Mouse (Mus musculus): Measurements from ENCODE around the gene Ly6g6d. TPM values are rescaled to one million over a fixed set of nuclear protein-coding genes. Genes with fewer than 3 reads are reported as not detected.
"Not testable (repeated sequence)": the region's sequence is repeated elsewhere in the genome, so short reads cannot be mapped to it uniquely, and the experiment has no call there.

The Ly6g6d gene
- total and polyA plus RNA-seq, 2 experiments: 0.67 TPM; not detected in 1

GRCm38 (mm10) chr17:35034896-35035295 is 43.0 kb downstream of the Ly6g6d start:
- WGBS: 49% methylated on average over 6 of the region's 6 CpGs
- Histone ChIP-seq H3K27me3 (ENCODE audit: control insufficient read depth, insufficient read depth, low read length) (no peaks in the 10 kb centered on the region), H3K36me3 (ENCODE audit: control insufficient read depth, insufficient read depth, low read length) (no peaks in the 10 kb centered on the region), H3K4me1 (ENCODE audit: control insufficient read depth, insufficient read depth, low read length) (no peaks in the 10 kb centered on the region), H3K4me3 (ENCODE audit: insufficient read depth, low read depth, low read length) (no peak overlapping the region), H3K27ac (replicated peaks; ENCODE audit: insufficient read depth, low read depth, low read length) (no peak overlapping the region), H3K79me2 (ENCODE audit: control insufficient read depth, insufficient read depth, low read length) (no peaks in the 10 kb centered on the region), H3K9ac (ENCODE audit: low read depth, low read length) (no peak overlapping the region)
- no peak for DNase-seq (ENCODE audit: extremely low read depth, low read depth, low spot score)
- TF ChIP-seq CTCF (IDR thresholded peaks at IDR 0.05; ENCODE audit: low read depth, low read length) (no peak), POLR2A (IDR thresholded peaks at IDR 0.05; ENCODE audit: extremely low read depth, insufficient read depth, low read length) (no peak)

- H3K4me3 ChIP-seq (ENCODE audit: insufficient read depth, low read depth, low read length); H3K36me3 ChIP-seq (ENCODE audit: control insufficient read depth, insufficient read depth, low read length); H3K9ac ChIP-seq (ENCODE audit: low read depth, low read length): not testable (repeated sequence)
Observed at GRCm38 (mm10) chr17:35033703-35034102, 44.2 kb downstream of the Ly6g6d start.

GRCm38 (mm10) chr17:35032323-35032870 is 45.5 kb downstream of the Ly6g6d start:
- Histone ChIP-seq H3K9ac (ENCODE audit: low read depth, low read length) (no peak overlapping the region), H3K79me2 (ENCODE audit: control insufficient read depth, insufficient read depth, low read length) (no peaks in the 10 kb centered on the region), H3K36me3 (ENCODE audit: control insufficient read depth, insufficient read depth, low read length) (no peaks in the 10 kb centered on the region), H3K4me1 (ENCODE audit: control insufficient read depth, insufficient read depth, low read length) (no peaks in the 10 kb centered on the region), H3K27ac (replicated peaks; ENCODE audit: insufficient read depth, low read depth, low read length) (no peak overlapping the region), H3K4me3 (ENCODE audit: insufficient read depth, low read depth, low read length) (no peak overlapping the region), H3K27me3 (ENCODE audit: control insufficient read depth, insufficient read depth, low read length) (no peaks in the 10 kb centered on the region)
- 77% methylated on average over 8 of the region's 8 CpGs for WGBS
- DNase-seq (ENCODE audit: extremely low read depth, low read depth, low spot score): no peak
- TF ChIP-seq POLR2A (IDR thresholded peaks at IDR 0.05; ENCODE audit: extremely low read depth, insufficient read depth, low read length) (no peak), CTCF (IDR thresholded peaks at IDR 0.05; ENCODE audit: low read depth, low read length) (no peak)

More at GRCm38 (mm10) chr17:35033703-35034102, 44.2 kb downstream of the Ly6g6d start:
- H3K4me1 ChIP-seq (ENCODE audit: control insufficient read depth, insufficient read depth, low read length); H3K27me3 ChIP-seq (ENCODE audit: control insufficient read depth, insufficient read depth, low read length); H3K79me2 ChIP-seq (ENCODE audit: control insufficient read depth, insufficient read depth, low read length); H3K27ac ChIP-seq (replicated peaks; ENCODE audit: insufficient read depth, low read depth, low read length); DNase-seq (ENCODE audit: extremely low read depth, low read depth, low spot score): not testable (repeated sequence)
- WGBS: 54% methylated on average over 1 of the region's 1 CpGs

GRCm38 (mm10) chr17:35031880-35032279 is 46.0 kb downstream of the Ly6g6d start:
- Histone ChIP-seq H3K79me2 (ENCODE audit: control insufficient read depth, insufficient read depth, low read length) (no peaks in the 10 kb centered on the region), H3K4me1 (ENCODE audit: control insufficient read depth, insufficient read depth, low read length) (no peaks in the 10 kb centered on the region), H3K4me3 (ENCODE audit: insufficient read depth, low read depth, low read length) (no peak overlapping the region), H3K27me3 (ENCODE audit: control insufficient read depth, insufficient read depth, low read length) (no peaks in the 10 kb centered on the region), H3K9ac (ENCODE audit: low read depth, low read length) (no peak overlapping the region), H3K36me3 (ENCODE audit: control insufficient read depth, insufficient read depth, low read length) (no peaks in the 10 kb centered on the region), H3K27ac (replicated peaks; ENCODE audit: insufficient read depth, low read depth, low read length) (no peak overlapping the region)
- DNase-seq (ENCODE audit: extremely low read depth, low read depth, low spot score): no peak
- 88% methylated on average over 7 of the region's 7 CpGs for WGBS
- TF ChIP-seq POLR2A (IDR thresholded peaks at IDR 0.05; ENCODE audit: extremely low read depth, insufficient read depth, low read length) (no peak), CTCF (IDR thresholded peaks at IDR 0.05; ENCODE audit: low read depth, low read length) (no peak)

GRCm38 (mm10) chr17:35031272-35031671 is 46.6 kb downstream of the Ly6g6d start:
- H3K9ac ChIP-seq (ENCODE audit: low read depth, low read length): no peak overlapping the region
- no peaks in the 10 kb centered on the region for H3K36me3 ChIP-seq (ENCODE audit: control insufficient read depth, insufficient read depth, low read length)
- no peaks in the 10 kb centered on the region for H3K4me1 ChIP-seq (ENCODE audit: control insufficient read depth, insufficient read depth, low read length)
- TF ChIP-seq CTCF (IDR thresholded peaks at IDR 0.05; ENCODE audit: low read depth, low read length) (no peak), POLR2A (IDR thresholded peaks at IDR 0.05; ENCODE audit: extremely low read depth, insufficient read depth, low read length) (no peak)
- WGBS: 93% methylated on average over 11 of the region's 11 CpGs
- H3K27ac ChIP-seq (replicated peaks; ENCODE audit: insufficient read depth, low read depth, low read length): no peak overlapping the region
- no peak for DNase-seq (ENCODE audit: extremely low read depth, low read depth, low spot score)
- no peak overlapping the region for H3K4me3 ChIP-seq (ENCODE audit: insufficient read depth, low read depth, low read length)
- no peaks in the 10 kb centered on the region for H3K27me3 ChIP-seq (ENCODE audit: control insufficient read depth, insufficient read depth, low read length)
- no peaks in the 10 kb centered on the region for H3K79me2 ChIP-seq (ENCODE audit: control insufficient read depth, insufficient read depth, low read length)

GRCm38 (mm10) chr17:35029691-35030532 is 48.0 kb downstream of the Ly6g6d start:
- H3K36me3 ChIP-seq (ENCODE audit: control insufficient read depth, insufficient read depth, low read length): no peaks in the 10 kb centered on the region
- TF ChIP-seq POLR2A (IDR thresholded peaks at IDR 0.05; ENCODE audit: extremely low read depth, insufficient read depth, low read length) (no peak), CTCF (IDR thresholded peaks at IDR 0.05; ENCODE audit: low read depth, low read length) (peak; percentile 82)
- WGBS: 48% methylated on average over 19 of the region's 19 CpGs
- no peak overlapping the region for H3K4me3 ChIP-seq (ENCODE audit: insufficient read depth, low read depth, low read length)
- H3K9ac ChIP-seq (ENCODE audit: low read depth, low read length): no peak overlapping the region
- peak; percentile 33 for DNase-seq (ENCODE audit: extremely low read depth, low read depth, low spot score)
- no peaks in the 10 kb centered on the region for H3K27me3 ChIP-seq (ENCODE audit: control insufficient read depth, insufficient read depth, low read length)
- no peaks in the 10 kb centered on the region for H3K79me2 ChIP-seq (ENCODE audit: control insufficient read depth, insufficient read depth, low read length)
- H3K27ac ChIP-seq (replicated peaks; ENCODE audit: insufficient read depth, low read depth, low read length): no peak overlapping the region
- H3K4me1 ChIP-seq (ENCODE audit: control insufficient read depth, insufficient read depth, low read length): no peaks in the 10 kb centered on the region
